35 mouse cellular contexts compared by ENCODE assay signal in the genomic region with DNA sequence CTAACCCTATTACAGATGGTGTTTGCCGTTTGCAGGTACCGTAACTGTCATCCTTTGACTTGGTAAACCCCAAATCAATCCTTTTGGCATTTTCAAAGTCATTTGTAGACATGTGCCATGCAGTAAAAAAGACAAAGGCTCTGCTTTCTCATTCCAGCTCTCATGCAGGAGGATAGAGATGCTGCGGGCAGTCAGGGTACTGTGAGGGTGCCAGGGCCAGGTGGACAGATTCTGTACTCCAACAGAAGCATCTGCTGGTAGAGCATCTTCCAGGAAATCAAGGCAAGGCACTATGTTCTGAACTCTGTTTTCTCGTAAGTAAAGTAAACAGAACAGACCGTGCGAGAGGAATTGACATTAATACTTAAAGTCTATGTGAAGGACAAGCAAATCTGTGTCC.
"Had no signal": no experiment of that assay in that cellular context is flagged by ENCODE, and none has a peak within 500 bp of the region (broad histone marks: within the 10 kb centered on the region; RNA-seq: fewer than 3 reads in every experiment).

No protein-coding gene starts in this region.

- H3K9me3 ChIP-seq: heart, embryonic 12.5 days; heart, embryonic 13.5 days; heart, embryonic 15.5 days; hindbrain, embryonic 10.5 days; hindbrain, embryonic 12.5 days; hindbrain, embryonic 13.5 days; hindbrain, embryonic 15.5 days; intestine, embryonic 15.5 days; kidney, embryonic 15.5 days had no signal

- H3K4me2 ChIP-seq: heart, embryonic 11.5 days; heart, embryonic 12.5 days; heart, embryonic 13.5 days; heart, embryonic 15.5 days; hindbrain, embryonic 12.5 days; hindbrain, embryonic 13.5 days; hindbrain, embryonic 14.5 days; hindbrain, embryonic 15.5 days; intestine, embryonic 15.5 days; kidney, embryonic 15.5 days had no signal

- H3K36me3 ChIP-seq: heart, embryonic 12.5 days; heart, embryonic 13.5 days; heart, embryonic 15.5 days; hindbrain, embryonic 10.5 days; hindbrain, embryonic 12.5 days; hindbrain, embryonic 13.5 days; hindbrain, embryonic 15.5 days; intestine, embryonic 15.5 days; kidney, embryonic 15.5 days had no signal

- H3K27ac ChIP-seq: heart, embryonic 13.5 days; heart, embryonic 15.5 days; hindbrain, embryonic 10.5 days; hindbrain, embryonic 12.5 days; hindbrain, embryonic 13.5 days; hindbrain, embryonic 14.5 days; hindbrain, embryonic 15.5 days; hindbrain, postnatal 0 days; intestine, embryonic 15.5 days; kidney, embryonic 15.5 days; kidney, postnatal 0 days; layer of hippocampus, adult 2 months; left cerebral cortex, adult 2 months had no signal

- H3K4me1 ChIP-seq: heart, embryonic 12.5 days; intestine, embryonic 15.5 days had no signal

- H3K9ac ChIP-seq: heart, embryonic 12.5 days; heart, embryonic 13.5 days; heart, embryonic 15.5 days; hindbrain, embryonic 12.5 days; hindbrain, embryonic 13.5 days; hindbrain, embryonic 14.5 days; hindbrain, embryonic 15.5 days; intestine, embryonic 15.5 days; kidney, embryonic 15.5 days had no signal

- H3K27me3 ChIP-seq: heart, embryonic 12.5 days; heart, embryonic 13.5 days; heart, embryonic 15.5 days; hindbrain, embryonic 12.5 days; hindbrain, embryonic 13.5 days; hindbrain, embryonic 15.5 days; intestine, embryonic 15.5 days had no signal

- ATAC-seq: hindbrain, embryonic 16.5 days; hindbrain, postnatal 0 days; inflammation-experienced regulatory T-cells, adult 6 months; intestine, embryonic 15.5 days; intestine, embryonic 16.5 days; intestine, postnatal 0 days had no signal

- DNase-seq: heart, postnatal 10 days; heart, postnatal 14 days; heart, postnatal 36 days; heart, postnatal 4 days; kidney, adult 11 months; kidney, adult 18-20 months; kidney, adult 2 months; kidney, adult 8-10 months; kidney, adult 9 months; kidney, postnatal 10 days; kidney, postnatal 14 days; kidney, postnatal 25 days; kidney, postnatal 36 days; kidney, postnatal 4 days; layer of hippocampus, adult 9-11 months; layer of hippocampus, postnatal 36 days had no signal

- H3K4me3 ChIP-seq: heart, embryonic 12.5 days; heart, embryonic 13.5 days; heart, embryonic 15.5 days; hindbrain, embryonic 10.5 days; hindbrain, embryonic 12.5 days; hindbrain, embryonic 13.5 days; hindbrain, embryonic 15.5 days; intestine, embryonic 15.5 days; kidney, embryonic 15.5 days; layer of hippocampus, adult 2 months; left cerebral cortex, adult 2 months had no signal
